Mouse (Mus musculus): ENCODE data around the gene Farp1.

Farp1 gene

GRCm38 (mm10) chr14:121231232-121231631 lies 196.2 kb downstream of the Farp1 start:
- DNase-seq, result no peak

- no peak for DNase-seq
Observed at GRCm38 (mm10) chr14:121234741-121235307, 199.8 kb downstream of the Farp1 start.

GRCm38 (mm10) chr14:121236736-121237135 lies 201.7 kb downstream of the Farp1 start:
- DNase-seq, result no peak

DNA sequence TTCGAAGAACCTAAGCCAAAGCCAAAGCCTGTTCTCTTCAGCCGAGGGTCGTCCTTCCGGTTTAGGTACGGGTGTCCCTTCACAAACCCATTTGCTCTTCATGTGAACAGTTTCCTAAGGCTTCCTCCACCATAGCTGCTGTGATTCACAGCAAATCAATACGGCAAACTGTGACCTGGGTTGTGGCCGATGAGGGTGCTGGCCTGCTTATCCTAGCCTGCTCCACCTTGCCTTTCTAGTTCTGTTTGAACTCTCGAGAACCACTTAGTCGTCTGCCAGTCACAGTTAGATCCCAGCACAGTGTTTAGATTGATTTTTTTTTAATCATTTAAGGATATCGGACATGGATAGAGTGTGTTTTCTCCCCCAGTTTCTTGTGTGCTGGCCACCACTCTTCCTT lies 203.7 kb downstream of the Farp1 start:
- no peak for DNase-seq

GRCm38 (mm10) chr14:121239386-121239785 lies 204.4 kb downstream of the Farp1 start:
- no peak for DNase-seq

- no peak for DNase-seq
Observed at GRCm38 (mm10) chr14:121244104-121244503, 209.1 kb downstream of the Farp1 start.

DNA sequence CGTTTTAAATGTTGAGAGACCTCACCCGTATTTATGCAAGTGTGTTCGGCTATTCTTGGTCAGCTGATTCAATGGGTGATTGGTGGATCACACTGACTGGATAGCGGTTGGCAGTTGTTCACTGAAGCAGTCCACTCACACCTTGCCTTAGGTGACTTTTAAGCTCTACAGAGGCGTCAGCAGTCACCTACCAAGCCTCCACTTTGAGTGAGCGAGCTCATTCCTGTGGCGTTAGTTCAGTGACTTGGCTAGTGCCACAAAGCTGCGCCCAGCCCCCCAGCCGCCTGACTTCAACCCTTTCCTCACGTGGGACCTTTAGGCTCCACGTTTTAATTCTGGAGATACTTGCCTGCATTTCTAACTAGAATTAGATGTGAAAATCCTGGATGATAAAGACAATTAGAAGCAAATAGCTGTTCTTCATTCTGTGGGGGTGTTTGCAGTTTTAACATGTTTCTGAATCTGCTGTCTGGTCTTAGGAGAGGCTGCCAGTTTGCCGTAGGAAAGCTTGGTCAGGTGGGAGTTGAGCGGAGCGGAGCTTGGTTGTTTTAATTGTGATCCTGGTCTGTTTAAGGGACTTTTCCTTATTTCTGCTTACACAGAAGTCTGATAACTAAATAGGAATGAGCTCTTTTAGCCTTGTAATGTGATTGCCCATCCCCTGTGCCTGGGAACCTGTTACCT lies 211.2 kb downstream of the Farp1 start:
- DNase-seq, result no peak

GRCm38 (mm10) chr14:121247287-121247686 lies 212.3 kb downstream of the Farp1 start:
- no peak for DNase-seq

DNA sequence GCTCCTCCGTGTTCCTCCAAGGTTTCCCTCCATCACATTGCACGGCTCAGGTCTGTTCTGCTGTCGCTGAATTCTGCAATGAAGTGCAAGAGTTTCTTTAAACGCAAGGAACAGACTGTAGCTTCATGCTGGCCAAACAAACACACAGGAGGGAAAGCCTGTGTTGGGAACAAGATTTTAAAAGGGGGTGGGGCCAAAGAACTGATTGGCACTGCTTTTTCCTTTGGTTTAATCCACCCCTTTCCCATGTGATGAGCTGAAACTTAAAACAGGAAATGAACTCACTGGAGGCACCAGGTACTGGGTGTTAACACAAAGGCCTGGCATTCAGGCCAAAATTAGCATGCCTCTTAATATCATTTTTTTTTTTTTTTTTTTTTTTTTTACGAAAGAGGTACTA lies 213.3 kb downstream of the Farp1 start:
- DNase-seq, result no peak

DNA sequence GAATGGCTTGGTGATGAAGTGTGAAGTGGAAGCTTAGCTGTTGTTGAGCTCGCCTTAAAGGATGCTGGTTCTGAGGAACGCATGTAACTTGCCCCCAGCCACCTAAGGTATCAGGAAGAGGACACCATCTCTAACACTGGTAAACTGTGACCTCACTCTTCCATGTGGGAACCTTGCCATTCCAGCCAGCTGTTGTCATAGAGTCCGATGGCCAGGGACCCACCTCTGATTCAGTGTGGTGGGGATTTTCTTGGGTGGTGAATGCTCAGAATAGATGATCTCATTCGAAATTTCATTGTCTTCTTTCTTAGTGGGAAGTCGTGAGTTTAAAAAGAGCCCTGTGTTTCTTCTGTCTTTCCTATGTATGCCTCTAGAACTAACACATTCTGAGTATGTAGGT lies 216.1 kb downstream of the Farp1 start:
- no peak for DNase-seq

DNA sequence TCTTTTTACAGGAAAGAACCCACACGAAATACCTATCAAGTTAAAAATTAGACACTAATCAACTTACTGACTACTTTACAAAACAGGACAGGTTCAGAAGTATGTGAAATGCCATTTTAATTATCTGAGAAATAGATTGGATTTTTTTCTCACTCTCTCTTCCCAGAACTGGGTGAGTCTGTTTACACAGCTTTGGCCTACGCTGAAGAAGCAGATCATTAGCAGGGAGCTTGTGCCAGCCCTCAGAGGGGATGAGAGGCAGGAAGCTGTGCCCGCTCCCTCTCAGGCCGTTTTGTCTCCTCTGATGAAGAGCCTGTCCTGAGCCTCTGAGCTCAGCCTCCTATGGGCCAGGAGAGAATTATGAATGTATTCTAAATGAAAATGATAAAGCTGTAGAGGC lies 216.7 kb downstream of the Farp1 start:
- no peak for DNase-seq

- no peak for DNase-seq
Observed at GRCm38 (mm10) chr14:121252542-121252941, 217.5 kb downstream of the Farp1 start.

- no peak for DNase-seq
Observed at GRCm38 (mm10) chr14:121254869-121255268, 219.9 kb downstream of the Farp1 start.

DNA sequence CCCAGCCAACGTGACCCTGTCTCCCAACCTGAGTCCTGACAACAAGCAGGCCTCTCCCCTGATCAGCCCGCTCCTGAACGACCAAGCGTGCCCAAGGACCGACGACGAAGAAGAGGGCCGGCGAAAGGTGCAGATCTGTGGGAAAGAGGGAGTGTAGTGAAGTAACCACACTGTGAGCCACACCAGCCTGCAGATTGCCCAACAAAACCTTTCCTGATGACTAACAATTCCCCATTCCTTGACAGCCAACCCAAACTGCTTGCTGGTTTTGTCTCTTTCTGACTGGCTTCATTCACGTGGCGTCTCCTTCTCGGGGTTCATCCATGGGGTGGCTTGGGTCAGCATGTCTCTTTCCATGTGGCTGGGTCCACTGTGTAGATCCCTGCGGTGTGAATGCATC lies 220.5 kb downstream of the Farp1 start:
- DNase-seq, result no peak

GRCm38 (mm10) chr14:121256896-121257295 lies 221.9 kb downstream of the Farp1 start:
- DNase-seq, result no peak

DNA sequence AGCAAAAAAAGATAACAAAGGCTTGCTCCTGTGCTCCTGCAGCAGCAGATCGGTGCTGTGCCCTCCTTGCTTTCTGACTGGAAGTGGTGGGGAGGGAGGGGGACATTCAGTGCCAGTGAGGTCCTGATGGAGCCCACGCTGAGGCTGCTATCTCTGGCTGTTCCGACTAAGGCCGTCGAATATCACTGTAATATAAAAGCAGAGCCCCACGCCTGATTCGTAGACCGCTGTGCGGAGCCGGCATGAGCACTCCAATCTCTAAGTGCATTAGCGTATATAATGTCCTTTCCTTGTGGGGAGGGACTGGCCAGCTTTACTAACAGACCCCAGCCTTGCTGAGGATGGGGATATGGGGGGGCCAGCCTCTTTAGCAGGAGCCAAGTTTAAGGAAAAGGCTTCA lies 224.3 kb downstream of the Farp1 start:
- no peak for DNase-seq

- peak in 1 of 2 experiments; percentile 69 for DNase-seq
Observed at GRCm38 (mm10) chr14:121259789-121260188, 224.8 kb downstream of the Farp1 start.

DNA sequence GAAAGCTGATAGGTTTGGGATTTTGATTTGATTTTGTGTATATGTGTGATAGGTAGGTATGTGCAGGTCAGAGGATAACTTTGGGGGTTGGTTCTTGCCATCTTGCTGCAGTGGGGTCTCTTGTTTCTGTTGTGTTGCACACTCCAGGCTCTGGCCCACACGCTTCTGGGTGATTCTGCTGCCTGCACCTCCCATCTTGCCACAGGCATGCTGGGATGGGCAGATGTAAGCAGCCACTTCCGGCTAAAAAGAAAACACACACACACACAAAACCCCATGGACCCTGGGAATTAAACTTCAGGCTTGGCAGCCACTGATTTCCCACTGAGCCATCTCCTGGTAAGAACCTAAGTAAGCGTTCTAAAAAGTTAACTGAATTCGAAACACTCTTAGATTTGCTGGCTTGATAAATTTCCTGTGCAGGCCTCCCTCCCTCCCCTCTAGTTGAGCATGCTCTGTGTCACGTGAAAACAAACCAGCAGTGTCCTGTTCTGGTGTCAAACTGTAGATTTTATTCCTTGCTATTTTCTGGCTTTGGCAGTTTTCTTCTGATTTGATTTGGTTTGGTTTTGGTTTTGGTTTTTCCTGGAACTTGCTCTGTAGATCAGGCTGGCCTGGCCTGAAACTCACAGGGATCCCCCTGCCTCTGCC lies 226.4 kb downstream of the Farp1 start:
- DNase-seq, result no peak

DNA sequence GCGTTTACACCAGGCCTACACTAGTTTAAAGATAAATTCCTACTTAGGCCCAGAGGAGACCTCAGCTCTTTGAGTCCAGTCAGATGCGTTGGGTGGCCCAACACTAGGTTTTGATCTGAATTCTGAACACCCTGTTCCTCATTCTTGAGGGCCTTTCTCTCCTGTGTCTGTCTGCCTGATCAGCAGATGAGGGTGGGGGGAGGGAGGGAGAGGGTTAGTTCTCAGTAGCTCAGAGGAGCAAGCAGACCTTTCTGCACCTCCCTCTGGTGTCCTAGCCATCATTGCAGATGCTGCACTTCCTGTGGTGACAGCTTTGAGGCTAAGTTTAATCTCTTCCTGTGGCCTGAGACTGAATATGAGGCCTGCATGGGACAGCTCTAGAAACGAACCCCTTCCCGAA lies 227.6 kb downstream of the Farp1 start:
- no peak for DNase-seq

- no peak for DNase-seq
Observed at GRCm38 (mm10) chr14:121263912-121264311, 228.9 kb downstream of the Farp1 start.

- DNase-seq, result no peak
Observed at GRCm38 (mm10) chr14:121264453-121264852, 229.5 kb downstream of the Farp1 start.

DNA sequence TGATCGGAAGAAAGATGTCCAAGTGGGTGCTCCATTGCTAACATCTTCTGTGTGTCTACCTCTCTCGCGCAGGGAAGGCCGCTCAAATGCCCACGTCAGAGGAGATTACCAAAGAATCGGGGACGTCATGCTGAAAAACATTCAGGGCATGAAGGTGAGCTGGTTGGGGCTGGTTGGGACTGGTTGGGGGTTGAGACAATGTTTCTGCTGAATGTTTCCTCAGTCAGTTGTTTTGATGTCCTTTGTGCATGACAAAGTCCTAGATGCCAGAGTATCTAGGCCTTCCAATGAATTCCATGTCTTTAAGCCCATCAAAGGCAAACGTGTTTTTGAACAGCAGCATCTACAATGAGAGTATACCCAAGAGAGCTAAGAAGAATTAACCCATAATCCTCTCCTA lies 232.8 kb downstream of the Farp1 start:
- no peak for DNase-seq

- no peak for DNase-seq
Observed at GRCm38 (mm10) chr14:121270490-121270889, 235.5 kb downstream of the Farp1 start.

DNA sequence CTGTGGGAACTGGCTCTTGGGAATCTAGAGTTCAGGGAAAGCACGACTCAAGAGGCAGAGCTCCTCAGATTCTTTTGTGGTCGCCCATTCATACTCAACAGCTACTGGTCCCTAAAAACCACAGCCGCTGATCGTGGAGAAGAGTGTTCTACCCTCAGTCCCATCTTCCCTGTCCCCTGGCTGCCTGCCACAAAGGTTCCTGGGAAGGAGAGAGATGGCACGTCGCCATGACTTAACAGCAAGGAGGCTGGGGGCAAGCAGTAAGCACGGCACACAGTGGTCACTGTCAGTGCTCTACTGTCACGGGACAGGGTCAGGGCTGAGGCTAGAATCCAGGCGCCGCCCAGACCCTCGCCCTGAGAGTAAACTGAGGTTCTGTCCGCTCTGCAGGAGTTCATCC lies 240.0 kb downstream of the Farp1 start:
- peak in 1 of 2 experiments; percentile 27 for DNase-seq
